Mouse (Mus musculus) megakaryocyte, embryonic 14.5 days (primary cell): ENCODE measurements around the gene Lama1. TPM values are rescaled to one million over a fixed set of nuclear protein-coding genes. Genes with fewer than 3 reads are reported as not detected.

ENCODE experiments used
- H3K27me3 ChIP-seq: replicated peaks from 2 replicates; pipeline ENCODE3; 2012; ENCODE audit warnings: inconsistent platforms
- H3K36me3 ChIP-seq: replicated peaks from 2 replicates; pipeline ENCODE3; 2012; ENCODE audit warnings: low read length, inconsistent platforms, mixed read lengths
- H3K4me1 ChIP-seq: 2 replicates; pipeline ENCODE4 v1.6.1; 2012; ENCODE audit warnings: inconsistent platforms
- H3K4me3 ChIP-seq: replicated peaks from 2 replicates; pipeline ENCODE3; 2012; ENCODE audit warnings: moderate library complexity, mild to moderate bottlenecking, inconsistent platforms
- H3K9me3 ChIP-seq: 2 replicates; pipeline ENCODE4 v1.6.1; 2012; ENCODE audit warnings: inconsistent platforms
- FLI1 ChIP-seq: IDR thresholded peaks from 2 replicates; pipeline ENCODE4 v1.6.1; 2012; ENCODE audit warnings: low read length, inconsistent platforms, mixed read lengths
- GATA1 ChIP-seq: IDR thresholded peaks from 3 replicates; pipeline ENCODE4 v1.6.1; 2012; ENCODE audit warnings: mixed read lengths, low read length, inconsistent platforms, borderline replicate concordance
- polyA plus RNA-seq: library from polyadenylated mRNA; stranded (reverse); fragments of >175 nt; gene quantifications from 2 replicates; pipeline ENCODE4 v1.2.3, GENCODE M21; 2012; ENCODE audit warnings: low replicate concordance; ENCODE audit not compliant: insufficient read depth

Gene Lama1
- not detected in 2 replicates for polyA plus RNA-seq

DNA sequence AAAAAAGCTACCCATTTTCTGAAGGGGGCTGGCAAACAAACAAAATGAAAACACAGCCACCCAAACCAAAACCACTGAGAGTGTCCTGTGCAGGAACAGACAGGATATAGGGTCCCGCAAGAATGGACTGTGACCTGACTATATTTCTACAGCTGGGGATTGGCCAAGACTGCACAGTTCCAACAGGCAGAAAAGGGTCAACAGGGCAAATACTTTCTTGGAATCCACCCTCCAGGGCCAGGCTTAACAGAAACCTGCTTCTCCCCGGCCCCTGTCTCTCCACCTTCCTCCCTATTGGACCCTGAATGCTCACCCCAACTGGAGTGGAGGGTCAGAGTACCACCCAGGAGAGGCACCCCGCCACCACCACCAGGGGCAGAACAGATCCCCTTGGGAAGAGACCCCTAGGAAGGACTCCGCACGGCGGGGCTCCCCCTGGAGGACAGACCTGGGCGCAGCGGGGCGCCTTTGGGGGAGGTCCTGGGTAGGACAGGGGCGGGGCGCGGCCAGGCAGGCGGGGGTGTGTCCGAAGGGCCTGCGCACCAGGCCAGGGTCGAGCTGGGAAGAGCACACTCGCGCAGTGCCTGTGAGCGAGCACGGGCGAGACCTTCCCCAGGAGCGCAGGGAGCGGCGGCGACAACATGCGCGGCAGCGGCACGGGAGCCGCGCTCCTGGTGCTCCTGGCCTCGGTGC, at the start of gene Lama1:
Lama1 (plus strand) TSS at position 566 of the 693 bp plus-strand sequence.
- Histone ChIP-seq H3K4me1 (no peaks in the 10 kb centered on the region), H3K27me3 (peaks cover 21% of the 10 kb centered on the region), H3K4me3 (peak within 1 kb of the TSS; percentile 65), H3K9me3 (peaks cover 11% of the 10 kb centered on the region; the same call in 1 of the 2 replicates), H3K36me3 (no peaks in the 10 kb centered on the region)
- TF ChIP-seq GATA1 (no peak), FLI1 (no peak)

DNA sequence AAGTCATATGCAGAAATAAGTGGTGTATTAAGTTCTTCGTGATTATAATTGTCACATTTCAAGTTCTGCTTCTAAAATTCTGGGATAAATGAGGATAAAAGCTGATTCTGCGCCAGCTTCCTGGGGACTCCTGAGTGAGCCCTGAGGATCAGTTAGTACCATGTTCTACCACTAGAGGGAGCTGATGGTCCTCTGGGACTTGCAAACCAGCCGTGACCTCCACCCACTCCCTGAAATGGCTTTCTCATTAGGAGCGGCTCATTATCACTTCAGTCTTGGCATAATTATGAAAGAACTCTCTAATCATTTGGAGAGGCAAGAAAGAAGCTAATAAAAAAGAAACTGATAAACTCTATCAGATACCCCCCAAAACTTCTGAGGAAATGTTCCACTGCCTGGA, 45.6 kb upstream of the Lama1 start:
- no peaks in the 10 kb centered on the region for H3K27me3 ChIP-seq
- no peaks in the 10 kb centered on the region for H3K4me1 ChIP-seq
- H3K36me3 ChIP-seq, result no peaks in the 10 kb centered on the region
- H3K4me3 ChIP-seq, result no peak overlapping the region
- peaks cover 9% of the 10 kb centered on the region; the same call in 1 of the 2 replicates for H3K9me3 ChIP-seq
- TF ChIP-seq GATA1 (no peak), FLI1 (no peak)

DNA sequence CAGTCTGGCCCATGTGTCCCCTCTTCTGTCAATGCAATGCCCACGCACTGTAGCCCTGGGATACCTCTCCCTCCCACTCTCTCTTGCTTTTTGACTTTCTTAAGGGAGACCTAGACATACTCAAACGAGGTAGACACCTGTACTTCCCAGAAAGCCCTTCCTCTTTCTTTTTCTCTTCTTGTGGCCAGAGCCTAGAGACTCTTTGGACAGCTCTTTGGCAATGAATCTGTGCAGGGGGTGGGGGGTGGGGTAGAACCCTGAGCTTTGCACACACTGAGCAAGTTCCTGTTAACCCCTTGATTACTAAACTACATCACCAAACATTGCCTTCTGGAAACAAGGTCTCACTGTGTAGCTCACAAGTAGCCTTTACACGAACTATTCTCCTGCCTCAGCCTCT, 32.8 kb upstream of the Lama1 start:
- H3K27me3 ChIP-seq, result no peaks in the 10 kb centered on the region
- H3K9me3 ChIP-seq, result peaks cover 15% of the 10 kb centered on the region
- H3K4me1 ChIP-seq, result no peaks in the 10 kb centered on the region
- H3K4me3 ChIP-seq, result no peak overlapping the region
- TF ChIP-seq FLI1, result no peak
- no peak for TF ChIP-seq GATA1
- no peaks in the 10 kb centered on the region for H3K36me3 ChIP-seq

DNA sequence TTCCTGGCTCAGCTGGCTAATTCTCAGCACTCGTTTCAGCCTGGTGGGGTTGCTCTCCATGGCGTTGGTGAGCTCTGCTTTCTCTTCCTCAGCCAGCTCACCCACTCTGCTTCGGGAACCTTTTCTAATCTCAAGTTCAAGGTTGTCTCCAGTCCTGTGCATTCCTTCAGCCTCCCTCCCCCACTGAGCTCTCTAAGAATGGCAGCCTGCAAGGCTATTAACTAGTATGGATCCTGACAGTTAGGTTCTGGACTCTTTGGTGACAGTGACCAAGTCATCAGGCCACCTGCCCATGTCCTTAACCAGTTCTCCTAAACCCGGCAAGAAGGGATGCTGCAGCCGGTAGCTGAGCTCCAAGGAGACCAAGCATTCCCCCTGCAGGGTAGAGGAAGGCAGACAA, 30.1 kb upstream of the Lama1 start:
- no peaks in the 10 kb centered on the region for H3K27me3 ChIP-seq
- H3K36me3 ChIP-seq, result no peaks in the 10 kb centered on the region
- no peak overlapping the region for H3K4me3 ChIP-seq
- TF ChIP-seq FLI1, result no peak
- no peak for TF ChIP-seq GATA1
- H3K4me1 ChIP-seq, result no peaks in the 10 kb centered on the region
- peaks cover 16% of the 10 kb centered on the region; the same call in 1 of the 2 replicates for H3K9me3 ChIP-seq

DNA sequence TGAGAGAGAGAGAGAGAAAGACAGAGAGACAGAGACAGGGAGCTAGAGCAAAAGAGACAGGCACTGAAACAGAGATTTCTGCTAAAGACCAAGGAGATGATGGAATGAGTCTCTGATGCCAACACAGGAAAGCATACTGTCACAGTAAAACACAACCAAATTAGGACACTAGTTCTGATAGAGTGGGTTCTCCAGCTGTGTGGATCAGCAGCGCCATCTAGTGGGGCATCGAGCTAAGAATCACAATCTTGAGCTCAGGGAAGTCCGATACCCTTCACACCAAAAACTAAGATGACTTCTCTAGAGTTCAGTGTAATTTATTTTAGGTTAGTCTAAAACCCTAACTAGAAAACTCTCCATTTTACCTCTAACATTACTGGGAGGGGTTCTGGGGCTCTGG, 29.1 kb upstream of the Lama1 start:
- H3K27me3 ChIP-seq, result no peaks in the 10 kb centered on the region
- no peaks in the 10 kb centered on the region for H3K4me1 ChIP-seq
- no peaks in the 10 kb centered on the region for H3K36me3 ChIP-seq
- H3K9me3 ChIP-seq, result peaks cover 24% of the 10 kb centered on the region; the same call in 1 of the 2 replicates
- no peak overlapping the region for H3K4me3 ChIP-seq
- no peak for TF ChIP-seq GATA1
- TF ChIP-seq FLI1, result no peak

DNA sequence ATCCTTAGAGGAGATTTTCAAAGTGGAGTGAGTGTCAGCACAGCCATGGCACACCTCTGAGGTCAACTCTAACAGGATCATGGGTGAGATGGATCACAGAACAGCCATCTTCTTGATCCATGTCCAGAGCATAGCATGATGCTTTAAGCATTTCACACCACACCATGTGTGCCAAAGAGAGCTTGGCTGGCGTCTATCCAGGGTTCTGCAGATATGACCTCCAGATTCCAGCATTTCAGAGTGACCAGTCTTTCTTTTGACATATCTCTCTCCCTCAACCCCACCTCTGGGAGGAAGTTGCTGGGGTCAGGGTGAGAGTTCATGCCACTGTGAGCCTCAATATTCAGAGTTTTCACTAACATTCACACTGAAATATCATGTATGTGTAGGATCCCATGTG, 18.5 kb upstream of the Lama1 start:
- Histone ChIP-seq H3K4me1 (no peaks in the 10 kb centered on the region), H3K27me3 (no peaks in the 10 kb centered on the region), H3K9me3 (peaks cover 21% of the 10 kb centered on the region), H3K4me3 (no peak overlapping the region), H3K36me3 (no peaks in the 10 kb centered on the region)
- TF ChIP-seq FLI1 (no peak), GATA1 (no peak)

DNA sequence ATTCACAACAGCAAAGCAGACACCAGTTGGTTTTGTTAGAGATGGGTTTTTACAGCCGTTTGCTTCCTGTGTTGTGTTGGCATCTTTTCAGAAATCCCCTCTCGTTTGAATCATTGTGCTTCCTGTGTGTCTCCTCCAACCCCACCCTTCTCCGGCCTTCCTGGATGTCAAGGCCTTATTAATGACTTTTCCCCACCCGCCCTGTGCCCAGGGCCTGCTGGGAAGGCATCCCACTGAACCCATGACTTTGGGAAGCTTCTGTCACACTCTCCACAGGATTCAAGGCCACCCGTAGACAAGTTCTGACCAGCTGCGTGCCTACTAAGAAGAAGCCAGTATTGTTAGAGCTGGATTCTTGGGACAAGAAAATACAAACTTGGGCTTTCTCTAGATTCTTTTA, 16.0 kb upstream of the Lama1 start:
- no peaks in the 10 kb centered on the region for H3K27me3 ChIP-seq
- no peaks in the 10 kb centered on the region for H3K36me3 ChIP-seq
- peaks cover 30% of the 10 kb centered on the region for H3K9me3 ChIP-seq
- H3K4me1 ChIP-seq, result no peaks in the 10 kb centered on the region
- no peak for TF ChIP-seq GATA1
- TF ChIP-seq FLI1, result no peak
- H3K4me3 ChIP-seq, result no peak overlapping the region

DNA sequence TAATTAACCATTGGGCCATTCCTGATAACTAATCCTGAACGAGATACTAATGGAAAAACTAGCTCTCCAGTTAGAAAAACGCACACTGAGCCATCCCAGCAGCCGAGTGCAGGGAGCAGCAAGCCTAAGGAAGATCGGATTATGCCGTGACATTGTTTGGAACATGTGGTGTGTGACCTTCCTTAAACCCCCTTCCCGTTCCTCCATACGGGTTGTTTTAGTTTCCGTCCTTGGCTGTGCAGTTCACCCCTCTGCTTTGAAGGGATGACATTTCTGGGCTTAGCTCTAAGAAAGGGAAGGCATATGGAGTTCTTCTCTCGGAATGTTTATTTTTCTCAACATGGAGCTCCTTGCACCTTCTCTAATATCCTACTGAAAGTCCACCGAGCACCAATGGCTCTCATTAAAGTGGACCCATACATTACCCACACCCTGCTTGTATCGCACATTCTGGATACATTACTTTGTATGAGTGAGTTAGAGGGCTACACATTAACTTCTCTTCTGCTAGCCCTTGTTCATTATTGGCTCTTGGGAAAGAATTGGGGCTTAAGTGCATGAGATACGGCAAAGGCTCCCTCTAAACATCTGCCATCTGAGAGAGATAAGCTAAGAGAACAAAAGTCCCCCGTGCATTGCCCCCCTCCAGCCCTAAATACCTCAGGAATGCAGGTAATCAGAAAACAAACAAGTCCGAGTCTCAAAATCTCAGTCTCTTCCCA, 11.9 kb upstream of the Lama1 start:
- TF ChIP-seq FLI1 (no peak), GATA1 (no peak)
- Histone ChIP-seq H3K4me1 (no peaks in the 10 kb centered on the region), H3K27me3 (no peaks in the 10 kb centered on the region), H3K9me3 (peaks cover 27% of the 10 kb centered on the region), H3K36me3 (no peaks in the 10 kb centered on the region), H3K4me3 (no peak overlapping the region)

DNA sequence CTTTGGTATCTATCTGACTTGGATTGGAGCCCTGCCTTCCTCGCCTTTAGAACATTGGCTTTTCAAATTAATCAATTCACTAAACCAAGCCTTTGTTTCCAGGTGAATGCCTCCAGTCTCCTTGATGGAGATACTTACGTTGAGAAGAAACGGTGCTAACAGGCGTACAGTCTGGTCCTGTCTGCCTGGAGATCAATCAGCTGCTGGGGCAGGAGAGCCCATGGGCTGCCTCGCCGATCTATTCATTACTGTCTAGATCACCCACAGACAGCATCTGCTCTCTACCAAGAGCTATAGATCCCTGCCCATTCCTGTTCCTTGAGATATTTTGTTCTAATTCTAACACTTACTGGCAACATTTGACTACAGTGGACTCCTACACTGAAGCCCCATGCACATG, 9.6 kb upstream of the Lama1 start:
- H3K9me3 ChIP-seq, result peaks cover 25% of the 10 kb centered on the region
- TF ChIP-seq FLI1 (no peak), GATA1 (no peak)
- H3K4me1 ChIP-seq, result no peaks in the 10 kb centered on the region
- no peaks in the 10 kb centered on the region for H3K36me3 ChIP-seq
- no peak overlapping the region for H3K4me3 ChIP-seq
- no peaks in the 10 kb centered on the region for H3K27me3 ChIP-seq

DNA sequence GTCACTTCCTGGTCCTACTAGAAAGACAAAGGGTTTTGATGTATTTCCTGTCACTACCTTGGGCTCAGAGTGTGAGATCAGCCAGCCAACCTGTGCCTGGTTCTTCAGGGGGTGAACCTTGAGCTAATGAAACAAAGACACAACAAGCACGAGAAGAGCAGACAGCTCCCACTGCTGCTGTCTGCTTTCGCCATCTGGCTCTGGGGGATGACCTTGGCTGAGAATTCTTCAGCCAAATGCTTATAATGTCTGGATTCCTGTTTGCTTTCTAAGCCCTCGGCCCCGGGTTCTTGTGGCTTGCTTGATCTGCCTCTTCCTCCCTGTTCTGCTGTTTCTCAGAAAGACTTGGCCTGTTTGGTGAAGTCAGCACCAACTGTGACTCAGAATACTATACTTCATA, 6.4 kb upstream of the Lama1 start:
- Histone ChIP-seq H3K9me3 (peaks cover 18% of the 10 kb centered on the region), H3K4me1 (no peaks in the 10 kb centered on the region), H3K27me3 (no peaks in the 10 kb centered on the region), H3K4me3 (no peak overlapping the region), H3K36me3 (no peaks in the 10 kb centered on the region)
- TF ChIP-seq FLI1 (no peak), GATA1 (no peak)
